Mouse (Mus musculus): ENCODE measurements around the gene Arnt. TPM values are rescaled to one million over a fixed set of nuclear protein-coding genes. Genes with fewer than 3 reads are reported as not detected.
"Not testable (repeated sequence)": the region's sequence is repeated elsewhere in the genome, so short reads cannot be mapped to it uniquely, and the experiment has no call there.

Gene Arnt
- polyA plus RNA-seq, 1 experiment from 2014 or later: 27.5 TPM

- Histone ChIP-seq H3K9ac (ENCODE audit: low read length) (no peak within 1 kb of the TSS), H3K4me1 (ENCODE audit: control insufficient read depth in 2 of 2, insufficient read depth in 2 of 2, low read length in 2 of 2) (peaks cover 0 to 4% of the 10 kb centered on the region in 2 experiments; a peak in 1 of 4 replicates), H3K36me3 (ENCODE audit: control insufficient read depth, insufficient read depth, low read length) (no peaks in the 10 kb centered on the region), H3K9me3 (ENCODE audit: control insufficient read depth, low read length) (no peaks in the 10 kb centered on the region), H3K4me2 (ENCODE audit: low read length) (no peak within 1 kb of the TSS), H3K27ac (replicated peaks in 1 of 2; ENCODE audit: control insufficient read depth in 1 of 2, insufficient read depth in 1 of 2, low read depth in 2 of 2, low read length in 2 of 2) (no peak within 1 kb of the TSS), H3K27me3 (ENCODE audit: control insufficient read depth, insufficient read depth, low read length) (no peaks in the 10 kb centered on the region), H3K4me3 (ENCODE audit: control insufficient read depth in 1 of 2, insufficient read depth in 1 of 2, low read depth in 1 of 2, low read length in 2 of 2) (no peak within 1 kb of the TSS)
- ATAC-seq (ENCODE audit: insufficient number of reproducible peaks, insufficient read depth, low FRiP score, low read depth): no peak
- 82% methylated on average over 8 of the region's 8 CpGs for WGBS
Measured at GRCm38 (mm10) chr3:95526622-95527211, 92.5 kb downstream of the Arnt start, which contains the start of gene Ctss. TSS of gene Ctss (plus strand) at chr3:95526786.

GRCm38 (mm10) chr3:95529814-95530213 lies 95.6 kb downstream of the Arnt start:
- no peak for ATAC-seq (ENCODE audit: insufficient number of reproducible peaks, insufficient read depth, low FRiP score, low read depth)
- Histone ChIP-seq H3K9ac (ENCODE audit: low read length) (no peak overlapping the region), H3K27me3 (ENCODE audit: control insufficient read depth, insufficient read depth, low read length) (no peaks in the 10 kb centered on the region), H3K4me1 (ENCODE audit: control insufficient read depth in 2 of 2, insufficient read depth in 2 of 2, low read length in 2 of 2) (no peaks in the 10 kb centered on the region), H3K4me3 (ENCODE audit: control insufficient read depth in 1 of 2, insufficient read depth in 1 of 2, low read depth in 1 of 2, low read length in 2 of 2) (no peak overlapping the region), H3K36me3 (ENCODE audit: control insufficient read depth, insufficient read depth, low read length) (no peaks in the 10 kb centered on the region), H3K4me2 (ENCODE audit: low read length) (no peak overlapping the region), H3K27ac (replicated peaks in 1 of 2; ENCODE audit: control insufficient read depth in 1 of 2, insufficient read depth in 1 of 2, low read depth in 2 of 2, low read length in 2 of 2) (no peak overlapping the region), H3K9me3 (ENCODE audit: control insufficient read depth, low read length) (no peaks in the 10 kb centered on the region)
- 83% methylated on average over 6 of the region's 6 CpGs for WGBS

- ATAC-seq (ENCODE audit: insufficient number of reproducible peaks, insufficient read depth, low FRiP score, low read depth): no peak
- H3K27me3 ChIP-seq (ENCODE audit: control insufficient read depth, insufficient read depth, low read length): no peaks in the 10 kb centered on the region
- H3K4me3 ChIP-seq (ENCODE audit: control insufficient read depth in 1 of 2, insufficient read depth in 1 of 2, low read depth in 1 of 2, low read length in 2 of 2): no peak overlapping the region
- H3K4me2 ChIP-seq (ENCODE audit: low read length): no peak overlapping the region
- no peak overlapping the region for H3K27ac ChIP-seq (replicated peaks in 1 of 2; ENCODE audit: control insufficient read depth in 1 of 2, insufficient read depth in 1 of 2, low read depth in 2 of 2, low read length in 2 of 2)
- H3K36me3 ChIP-seq (ENCODE audit: control insufficient read depth, insufficient read depth, low read length): no peaks in the 10 kb centered on the region
- WGBS: 93% methylated on average over 1 of the region's 1 CpGs
- H3K9ac ChIP-seq (ENCODE audit: low read length): no peak overlapping the region
- H3K4me1 ChIP-seq (ENCODE audit: control insufficient read depth in 2 of 2, insufficient read depth in 2 of 2, low read length in 2 of 2): no peaks in the 10 kb centered on the region
- H3K9me3 ChIP-seq (ENCODE audit: control insufficient read depth, low read length): no peaks in the 10 kb centered on the region
Measured at GRCm38 (mm10) chr3:95531025-95531424, 96.8 kb downstream of the Arnt start.

GRCm38 (mm10) chr3:95533364-95533763 lies 99.2 kb downstream of the Arnt start:
- no peaks in the 10 kb centered on the region for H3K27me3 ChIP-seq (ENCODE audit: control insufficient read depth, insufficient read depth, low read length)
- no peaks in the 10 kb centered on the region for H3K4me1 ChIP-seq (ENCODE audit: control insufficient read depth in 2 of 2, insufficient read depth in 2 of 2, low read length in 2 of 2)
- no peak overlapping the region for H3K9ac ChIP-seq (ENCODE audit: low read length)
- H3K9me3 ChIP-seq (ENCODE audit: control insufficient read depth, low read length): no peaks in the 10 kb centered on the region
- no peak for ATAC-seq (ENCODE audit: insufficient number of reproducible peaks, insufficient read depth, low FRiP score, low read depth)
- no peak overlapping the region for H3K4me3 ChIP-seq (ENCODE audit: control insufficient read depth in 1 of 2, insufficient read depth in 1 of 2, low read depth in 1 of 2, low read length in 2 of 2)
- 87% methylated on average over 5 of the region's 5 CpGs for WGBS
- no peak overlapping the region for H3K27ac ChIP-seq (replicated peaks in 1 of 2; ENCODE audit: control insufficient read depth in 1 of 2, insufficient read depth in 1 of 2, low read depth in 2 of 2, low read length in 2 of 2)
- H3K36me3 ChIP-seq (ENCODE audit: control insufficient read depth, insufficient read depth, low read length): no peaks in the 10 kb centered on the region
- no peak overlapping the region for H3K4me2 ChIP-seq (ENCODE audit: low read length)

- 82% methylated on average over 1 of the region's 1 CpGs for WGBS
- no peaks in the 10 kb centered on the region for H3K4me1 ChIP-seq (ENCODE audit: control insufficient read depth in 2 of 2, insufficient read depth in 2 of 2, low read length in 2 of 2)
- no peak overlapping the region for H3K4me3 ChIP-seq (ENCODE audit: control insufficient read depth in 1 of 2, insufficient read depth in 1 of 2, low read depth in 1 of 2, low read length in 2 of 2)
- H3K36me3 ChIP-seq (ENCODE audit: control insufficient read depth, insufficient read depth, low read length): no peaks in the 10 kb centered on the region
- H3K27ac ChIP-seq (replicated peaks in 1 of 2; ENCODE audit: control insufficient read depth in 1 of 2, insufficient read depth in 1 of 2, low read depth in 2 of 2, low read length in 2 of 2): no peak overlapping the region
- no peaks in the 10 kb centered on the region for H3K27me3 ChIP-seq (ENCODE audit: control insufficient read depth, insufficient read depth, low read length)
- no peak for ATAC-seq (ENCODE audit: insufficient number of reproducible peaks, insufficient read depth, low FRiP score, low read depth)
- no peak overlapping the region for H3K9ac ChIP-seq (ENCODE audit: low read length)
- H3K4me2 ChIP-seq (ENCODE audit: low read length): no peak overlapping the region
- H3K9me3 ChIP-seq (ENCODE audit: control insufficient read depth, low read length): no peaks in the 10 kb centered on the region
Measured at GRCm38 (mm10) chr3:95534927-95535326, 100.7 kb downstream of the Arnt start.

DNA sequence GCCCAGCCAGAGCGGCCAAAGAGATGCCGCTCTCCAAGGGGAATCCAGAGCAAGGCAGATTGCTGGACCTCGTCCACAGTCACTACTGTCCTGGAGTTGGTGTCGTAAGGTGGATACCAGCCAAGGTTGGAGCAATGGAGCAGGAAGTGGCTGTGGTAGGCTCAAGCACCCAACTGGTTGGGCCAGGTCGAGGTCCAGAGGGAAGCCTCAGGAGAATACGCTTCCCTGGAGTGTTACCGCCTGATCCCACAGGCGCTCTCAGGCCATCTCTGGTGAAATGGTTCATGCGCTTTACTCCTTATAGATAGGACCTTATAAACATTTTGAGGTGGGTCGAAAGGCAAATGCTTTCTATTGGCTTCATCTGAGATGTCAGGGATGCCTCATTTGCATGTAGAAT lies 104.7 kb downstream of the Arnt start:
- WGBS: 88% methylated on average over 10 of the region's 10 CpGs
- no peak overlapping the region for H3K27ac ChIP-seq (replicated peaks in 1 of 2; ENCODE audit: control insufficient read depth in 1 of 2, insufficient read depth in 1 of 2, low read depth in 2 of 2, low read length in 2 of 2)
- no peaks in the 10 kb centered on the region for H3K4me1 ChIP-seq (ENCODE audit: control insufficient read depth in 2 of 2, insufficient read depth in 2 of 2, low read length in 2 of 2)
- no peaks in the 10 kb centered on the region for H3K27me3 ChIP-seq (ENCODE audit: control insufficient read depth, insufficient read depth, low read length)
- H3K4me3 ChIP-seq (ENCODE audit: control insufficient read depth in 1 of 2, insufficient read depth in 1 of 2, low read depth in 1 of 2, low read length in 2 of 2): no peak overlapping the region
- no peaks in the 10 kb centered on the region for H3K9me3 ChIP-seq (ENCODE audit: control insufficient read depth, low read length)
- no peak overlapping the region for H3K9ac ChIP-seq (ENCODE audit: low read length)
- ATAC-seq (ENCODE audit: insufficient number of reproducible peaks, insufficient read depth, low FRiP score, low read depth): no peak
- H3K4me2 ChIP-seq (ENCODE audit: low read length): no peak overlapping the region
- H3K36me3 ChIP-seq (ENCODE audit: control insufficient read depth, insufficient read depth, low read length): no peaks in the 10 kb centered on the region

DNA sequence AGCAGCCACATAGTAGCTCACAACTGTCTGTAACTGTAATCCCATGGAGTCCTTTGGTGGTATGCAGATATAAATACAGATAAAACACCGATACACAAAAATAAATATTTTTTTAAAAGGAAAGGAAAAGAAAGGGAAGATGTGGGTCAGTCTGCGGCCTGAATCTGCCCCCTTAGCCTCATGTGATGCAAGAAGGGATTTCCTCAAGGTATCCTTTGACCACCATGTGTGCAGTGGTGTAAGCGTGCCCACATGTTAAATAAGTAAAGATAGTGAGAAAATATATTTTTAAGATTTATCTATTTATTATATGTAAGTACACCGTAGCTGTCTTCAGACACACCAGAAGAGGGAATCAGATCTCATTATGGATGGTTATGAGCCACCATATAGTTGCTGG lies 105.6 kb downstream of the Arnt start:
- no peaks in the 10 kb centered on the region for H3K9me3 ChIP-seq (ENCODE audit: control insufficient read depth, low read length)
- H3K36me3 ChIP-seq (ENCODE audit: control insufficient read depth, insufficient read depth, low read length): no peaks in the 10 kb centered on the region
- ATAC-seq (ENCODE audit: insufficient number of reproducible peaks, insufficient read depth, low FRiP score, low read depth): no peak
- no peaks in the 10 kb centered on the region for H3K27me3 ChIP-seq (ENCODE audit: control insufficient read depth, insufficient read depth, low read length)
- H3K9ac ChIP-seq (ENCODE audit: low read length): no peak overlapping the region
- no peaks in the 10 kb centered on the region for H3K4me1 ChIP-seq (ENCODE audit: control insufficient read depth in 2 of 2, insufficient read depth in 2 of 2, low read length in 2 of 2)
- H3K4me3 ChIP-seq (ENCODE audit: control insufficient read depth in 1 of 2, insufficient read depth in 1 of 2, low read depth in 1 of 2, low read length in 2 of 2): no peak overlapping the region
- no peak overlapping the region for H3K27ac ChIP-seq (replicated peaks in 1 of 2; ENCODE audit: control insufficient read depth in 1 of 2, insufficient read depth in 1 of 2, low read depth in 2 of 2, low read length in 2 of 2)
- no peak overlapping the region for H3K4me2 ChIP-seq (ENCODE audit: low read length)
- 90% methylated on average over 4 of the region's 4 CpGs for WGBS

GRCm38 (mm10) chr3:95541186-95541585 lies 107.0 kb downstream of the Arnt start:
- H3K27me3 ChIP-seq (ENCODE audit: control insufficient read depth, insufficient read depth, low read length); H3K27ac ChIP-seq (replicated peaks in 1 of 2; ENCODE audit: control insufficient read depth in 1 of 2, insufficient read depth in 1 of 2, low read depth in 2 of 2, low read length in 2 of 2); H3K4me3 ChIP-seq (ENCODE audit: control insufficient read depth in 1 of 2, insufficient read depth in 1 of 2, low read depth in 1 of 2, low read length in 2 of 2); H3K4me1 ChIP-seq (ENCODE audit: control insufficient read depth in 2 of 2, insufficient read depth in 2 of 2, low read length in 2 of 2); H3K9ac ChIP-seq (ENCODE audit: low read length); ATAC-seq (ENCODE audit: insufficient number of reproducible peaks, insufficient read depth, low FRiP score, low read depth); H3K36me3 ChIP-seq (ENCODE audit: control insufficient read depth, insufficient read depth, low read length); H3K4me2 ChIP-seq (ENCODE audit: low read length); H3K9me3 ChIP-seq (ENCODE audit: control insufficient read depth, low read length): not testable (repeated sequence)
- WGBS: 68% methylated on average over 2 of the region's 2 CpGs
